31 mouse cellular contexts compared by ENCODE assay signal in the genomic region with DNA sequence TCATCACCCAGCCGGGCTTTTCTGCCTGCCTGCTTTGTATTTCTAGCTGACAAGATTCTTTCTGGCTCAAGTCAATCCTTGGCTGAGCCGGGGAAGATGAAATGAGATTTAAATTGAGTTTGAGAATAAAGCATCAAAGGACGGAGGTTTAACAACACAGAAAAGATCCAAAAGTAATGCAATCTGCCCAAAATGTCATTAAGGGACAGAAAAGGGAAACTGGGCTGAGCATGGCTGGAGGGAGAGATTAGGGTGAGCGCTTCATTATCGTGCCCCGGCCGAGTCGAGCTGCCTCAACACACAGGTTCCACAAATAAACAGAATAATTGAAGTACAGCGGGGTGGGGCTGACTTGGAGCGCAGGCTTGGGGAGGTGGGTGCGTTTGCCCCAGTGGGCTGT. TPM values are rescaled to one million over a fixed set of nuclear protein-coding genes. Genes with fewer than 3 reads are reported as not detected.
DNase-seq lines count a peak whose midpoint lies in the region; ATAC-seq and TF ChIP-seq lines count a peak whose summit lies in the region.
"Had no signal": no experiment of that assay in that cellular context is flagged by ENCODE, and none has a peak within 500 bp of the region (broad histone marks: within the 10 kb centered on the region; RNA-seq: fewer than 3 reads in every experiment).

No protein-coding gene starts in this region.

- H3K27ac ChIP-seq in forebrain, embryonic 12.5 days: 0 out of 2 replicates have a peak overlapping the region, but pooled peaks have one; percentile 31
- no peak overlapping the region for H3K27ac ChIP-seq in forebrain, embryonic 16.5 days (ENCODE audit: low read length)
- peak overlapping the region; percentile 63 for H3K27ac ChIP-seq in MEL (ENCODE audit: control insufficient read depth, low read depth, low read length)
- H3K27ac ChIP-seq in hindbrain, embryonic 15.5 days (replicated peaks): peak overlapping the region; percentile 65
- peak overlapping the region; percentile 53 for H3K27ac ChIP-seq in midbrain, embryonic 12.5 days (replicated peaks)
- H3K27ac ChIP-seq in intestine, postnatal 0 days (ENCODE audit: low read depth, low read length): no peak overlapping the region
- H3K27ac ChIP-seq: heart, adult 2 months; intestine, embryonic 15.5 days; liver, embryonic 13.5 days; neural tube, embryonic 12.5 days; stomach, postnatal 0 days had no signal

- H3K4me3 ChIP-seq in forebrain, embryonic 12.5 days (replicated peaks): no peak overlapping the region
- no peak overlapping the region for H3K4me3 ChIP-seq in forebrain, embryonic 16.5 days (replicated peaks; ENCODE audit: low read length)
- peak overlapping the region; percentile 48 to 68 for H3K4me3 ChIP-seq in MEL (ENCODE audit: control insufficient read depth in 1 of 2, insufficient read depth in 1 of 2, low read depth in 2 of 2, low read length in 2 of 2)
- H3K4me3 ChIP-seq in hindbrain, embryonic 15.5 days: no peak overlapping the region
- no peak overlapping the region for H3K4me3 ChIP-seq in midbrain, embryonic 12.5 days
- H3K4me3 ChIP-seq in intestine, postnatal 0 days (ENCODE audit: low read depth, low read length): no peak overlapping the region
- H3K4me3 ChIP-seq: heart, adult 2 months; intestine, embryonic 15.5 days; liver, embryonic 13.5 days; neural tube, embryonic 12.5 days had no signal

- no peaks in the 10 kb centered on the region for H3K36me3 ChIP-seq in forebrain, embryonic 12.5 days (replicated peaks)
- H3K36me3 ChIP-seq in forebrain, embryonic 16.5 days (ENCODE audit: control insufficient read depth, insufficient read depth): no peaks in the 10 kb centered on the region
- peaks cover 0 to 5% of the 10 kb centered on the region in 2 experiments; a peak in 2 of 4 replicates for H3K36me3 ChIP-seq in MEL (ENCODE audit: control insufficient read depth in 1 of 2, insufficient read depth in 2 of 2, low read length in 2 of 2)
- H3K36me3 ChIP-seq in hindbrain, embryonic 15.5 days: no peaks in the 10 kb centered on the region
- H3K36me3 ChIP-seq in midbrain, embryonic 12.5 days: no peaks in the 10 kb centered on the region
- H3K36me3 ChIP-seq in intestine, postnatal 0 days (ENCODE audit: control insufficient read depth, insufficient read depth): no peaks in the 10 kb centered on the region
- H3K36me3 ChIP-seq: intestine, embryonic 15.5 days; liver, embryonic 13.5 days; neural tube, embryonic 12.5 days had no signal

- WGBS in forebrain, embryonic 12.5 days: 19% methylated on average over 11 of the region's 11 CpGs
- 17% methylated on average over 11 of the region's 11 CpGs for WGBS in forebrain, embryonic 16.5 days
- WGBS in hindbrain, embryonic 15.5 days: 52% methylated on average over 11 of the region's 11 CpGs
- WGBS in midbrain, embryonic 12.5 days: 13% methylated on average over 11 of the region's 11 CpGs
- 40% methylated on average over 11 of the region's 11 CpGs for WGBS in intestine, postnatal 0 days

- TF ChIP-seq POLR2A in MEL (IDR thresholded peaks at IDR 0.05; ENCODE audit: control insufficient read depth in 1 of 2, insufficient read depth in 1 of 2, low read depth in 1 of 2, low read length in 2 of 2, poor library complexity in 1 of 2): peak in 1 of 2 experiments; percentile 37; a peak in 1 of 4 replicates

- no peak overlapping the region; the same call in 1 of the 2 replicates for H3K9ac ChIP-seq in forebrain, embryonic 12.5 days
- H3K9ac ChIP-seq in forebrain, embryonic 16.5 days (replicated peaks; ENCODE audit: low read depth, low read length): no peak overlapping the region
- peak overlapping the region; percentile 60 for H3K9ac ChIP-seq in MEL (ENCODE audit: control insufficient read depth, low read depth, low read length, poor library complexity, severe bottlenecking)
- H3K9ac ChIP-seq in hindbrain, embryonic 15.5 days: no peak overlapping the region
- H3K9ac ChIP-seq in midbrain, embryonic 12.5 days (replicated peaks): no peak overlapping the region
- no peak overlapping the region for H3K9ac ChIP-seq in intestine, postnatal 0 days (ENCODE audit: low read depth, low read length)
- H3K9ac ChIP-seq: intestine, embryonic 15.5 days; liver, embryonic 13.5 days; neural tube, embryonic 12.5 days had no signal

- peaks cover 31% of the 10 kb centered on the region for H3K27me3 ChIP-seq in forebrain, embryonic 12.5 days
- peaks cover 3% of the 10 kb centered on the region; the same call in 1 of the 2 replicates for H3K27me3 ChIP-seq in forebrain, embryonic 16.5 days (replicated peaks; ENCODE audit: control insufficient read depth, insufficient read depth, low read length)
- H3K27me3 ChIP-seq in MEL (ENCODE audit: control insufficient read depth in 1 of 2, insufficient read depth in 2 of 2, low read length in 2 of 2): no peaks in the 10 kb centered on the region; a peak in 1 of 4 replicates
- 0 out of 2 replicates have a peak, but pooled peaks cover 2% of the 10 kb centered on the region for H3K27me3 ChIP-seq in hindbrain, embryonic 15.5 days
- H3K27me3 ChIP-seq in midbrain, embryonic 12.5 days: peaks cover 29% of the 10 kb centered on the region
- H3K27me3 ChIP-seq in intestine, postnatal 0 days (replicated peaks; ENCODE audit: control insufficient read depth, insufficient read depth, low read length): no peaks in the 10 kb centered on the region

- TF ChIP-seq CTCF in MEL (IDR thresholded peaks at IDR 0.05 in 2 of 3, conservative IDR thresholded peaks at IDR 0.05 in 1 of 3; ENCODE audit: control insufficient read depth in 1 of 3, insufficient read depth in 1 of 3, low read depth in 2 of 3, low read length in 3 of 3, poor library complexity in 1 of 3, severe bottlenecking in 1 of 3): no peak
- TF ChIP-seq CTCF in intestine, postnatal 0 days (IDR thresholded peaks at IDR 0.05; ENCODE audit: low read depth): no peak

- no peak overlapping the region for H3K4me2 ChIP-seq in forebrain, embryonic 12.5 days
- no peak overlapping the region for H3K4me2 ChIP-seq in forebrain, embryonic 16.5 days (ENCODE audit: low read length)
- no peak overlapping the region for H3K4me2 ChIP-seq in hindbrain, embryonic 15.5 days
- H3K4me2 ChIP-seq in midbrain, embryonic 12.5 days (replicated peaks): no peak overlapping the region
- no peak overlapping the region for H3K4me2 ChIP-seq in intestine, postnatal 0 days (replicated peaks; ENCODE audit: low read depth)
- H3K4me2 ChIP-seq: intestine, embryonic 15.5 days; liver, embryonic 13.5 days; neural tube, embryonic 12.5 days had no signal

- peak; percentile 86 for DNase-seq in MEL (ENCODE audit: low read depth, low spot score)
- no peak for DNase-seq in adrenal gland, postnatal 36 days
- DNase-seq in layer of hippocampus, postnatal 36 days: no peak
- DNase-seq: adrenal gland, adult 8-10 months; cerebellum, adult 9-10 months; gastrocnemius, postnatal 36 days; heart, adult 2 months; heart, postnatal 36 days; kidney, postnatal 4 days; liver, embryonic 13.5 days; lung, adult 2 months; lung, postnatal 14 days; right cerebral cortex, postnatal 14 days; thymus, adult 2 months; thymus, postnatal 4 days had no signal

- peak; percentile 70 to 78 for TF ChIP-seq EP300 in MEL (IDR thresholded peaks at IDR 0.05; ENCODE audit: low read depth in 1 of 2, low read length in 2 of 2)

- no peaks in the 10 kb centered on the region for H3K9me3 ChIP-seq in forebrain, embryonic 12.5 days
- no peaks in the 10 kb centered on the region for H3K9me3 ChIP-seq in forebrain, embryonic 16.5 days (ENCODE audit: control insufficient read depth, low read length)
- H3K9me3 ChIP-seq in MEL (replicated peaks; ENCODE audit: insufficient read depth, low read length): no peaks in the 10 kb centered on the region
- no peaks in the 10 kb centered on the region for H3K9me3 ChIP-seq in hindbrain, embryonic 15.5 days
- H3K9me3 ChIP-seq in midbrain, embryonic 12.5 days: no peaks in the 10 kb centered on the region
- no peaks in the 10 kb centered on the region for H3K9me3 ChIP-seq in intestine, postnatal 0 days (ENCODE audit: control insufficient read depth)
- H3K9me3 ChIP-seq: intestine, embryonic 15.5 days; neural tube, embryonic 12.5 days had no signal

- no peaks in the 10 kb centered on the region for H3K79me2 ChIP-seq in MEL (ENCODE audit: control insufficient read depth, insufficient read depth, low read length, poor library complexity)

- no peak for ATAC-seq in forebrain, embryonic 12.5 days (ENCODE audit: low FRiP score)
- no peak for ATAC-seq in forebrain, embryonic 16.5 days
- ATAC-seq in hindbrain, embryonic 15.5 days (ENCODE audit: low FRiP score, low read depth): no peak
- ATAC-seq in midbrain, embryonic 12.5 days (ENCODE audit: low FRiP score, low read depth): no peak
- no peak for ATAC-seq in intestine, postnatal 0 days
- ATAC-seq: activated CD4-positive, CD25-positive, alpha-beta regulatory T cell, adult 4 months; intestine, embryonic 15.5 days had no signal

- TF ChIP-seq RAD21 in MEL (IDR thresholded peaks at IDR 0.05; ENCODE audit: low read depth, low read length): no peak

- H3K4me1 ChIP-seq in forebrain, embryonic 12.5 days: peaks cover 27% of the 10 kb centered on the region
- H3K4me1 ChIP-seq in forebrain, embryonic 16.5 days (replicated peaks; ENCODE audit: control insufficient read depth, insufficient read depth, low read length): peaks cover 3% of the 10 kb centered on the region; the same call in 1 of the 2 replicates
- peaks cover 0 to 9% of the 10 kb centered on the region in 2 experiments; a peak in 1 of 4 replicates for H3K4me1 ChIP-seq in MEL (ENCODE audit: control insufficient read depth in 1 of 2, insufficient read depth in 2 of 2, low read length in 2 of 2)
- peaks cover 8% of the 10 kb centered on the region for H3K4me1 ChIP-seq in hindbrain, embryonic 15.5 days (replicated peaks)
- H3K4me1 ChIP-seq in midbrain, embryonic 12.5 days: peaks cover 19% of the 10 kb centered on the region
- H3K4me1 ChIP-seq in intestine, postnatal 0 days (replicated peaks; ENCODE audit: control insufficient read depth, insufficient read depth, low read length): 0 out of 2 replicates have a peak, but pooled peaks cover 10% of the 10 kb centered on the region

RNA-seq across cellular contexts. Expression of a gene that starts 3.9 kb away (rescaled TPM):
- 2.7 and 4.8 TPM in 2 replicates for polyA plus RNA-seq in forebrain, embryonic 12.5 days (2016; fragmentation: Nextera tagmentation; extraction: Ambion mirVana)
- polyA plus RNA-seq in forebrain, embryonic 16.5 days (2015; fragmentation: Nextera tagmentation; extraction: Ambion mirVana): 5.0 and 6.2 TPM in 2 replicates
- total RNA-seq in MEL (2012; rRNA removed): not detected in 2 replicates
- under 1 TPM in 1 of 2 experiments, not detected in 1; 0.08 TPM for polyA plus RNA-seq in MEL (2012; ENCODE audit: insufficient read depth in 1 of 2, insufficient read length in 2 of 2, low read depth in 1 of 2, low replicate concordance in 2 of 2, missing spikeins in 1 of 2)
- polyA plus RNA-seq in hindbrain, embryonic 15.5 days (2015; fragmentation: Nextera tagmentation; extraction: Ambion mirVana): 5.6 and 6.9 TPM in 2 replicates
- 4.8 and 6.8 TPM in 2 replicates for polyA plus RNA-seq in midbrain, embryonic 12.5 days (2016; fragmentation: Nextera tagmentation; extraction: Ambion mirVana)
- 1 to 10 TPM; 1.7 TPM for total RNA-seq in adrenal gland, postnatal 36 days (2021)
- total RNA-seq in layer of hippocampus, postnatal 36 days (2021): 1 to 10 TPM in 1 of 2 experiments, under 1 TPM in 1; 0.77 to 1.3 TPM
- polyA plus RNA-seq in intestine, postnatal 0 days (2015; fragmentation: Nextera tagmentation; extraction: Ambion mirVana): 3.6 and 4.6 TPM in 2 replicates

RNA-seq across cellular contexts. Expression of a gene that starts 16.9 kb away (rescaled TPM):
- 138 and 144 TPM in 2 replicates for polyA plus RNA-seq in forebrain, embryonic 12.5 days (2016; fragmentation: Nextera tagmentation; extraction: Ambion mirVana)
- polyA plus RNA-seq in forebrain, embryonic 16.5 days (2015; fragmentation: Nextera tagmentation; extraction: Ambion mirVana): 128 and 138 TPM in 2 replicates
- total RNA-seq in MEL (2012; rRNA removed): 35.1 and 35.8 TPM in 2 replicates
- polyA plus RNA-seq in MEL (2012; ENCODE audit: insufficient read depth in 1 of 2, insufficient read length in 2 of 2, low read depth in 1 of 2, low replicate concordance in 2 of 2, missing spikeins in 1 of 2): 10 to 100 TPM; 61.0 to 76.6 TPM
- 95.1 and 99.3 TPM in 2 replicates for polyA plus RNA-seq in hindbrain, embryonic 15.5 days (2015; fragmentation: Nextera tagmentation; extraction: Ambion mirVana)
- polyA plus RNA-seq in midbrain, embryonic 12.5 days (2016; fragmentation: Nextera tagmentation; extraction: Ambion mirVana): 141 and 148 TPM in 2 replicates
- 10 to 100 TPM; 28.9 to 36.0 TPM for total RNA-seq in adrenal gland, postnatal 36 days (2021)
- 10 to 100 TPM; 56.8 to 66.3 TPM for total RNA-seq in layer of hippocampus, postnatal 36 days (2021)
- polyA plus RNA-seq in intestine, postnatal 0 days (2015; fragmentation: Nextera tagmentation; extraction: Ambion mirVana): 11.9 and 13.9 TPM in 2 replicates

RNA-seq across cellular contexts. Expression of a gene that starts 39.0 kb away (rescaled TPM):
- not detected in 2 replicates for polyA plus RNA-seq in forebrain, embryonic 12.5 days (2016; fragmentation: Nextera tagmentation; extraction: Ambion mirVana)
- polyA plus RNA-seq in forebrain, embryonic 16.5 days (2015; fragmentation: Nextera tagmentation; extraction: Ambion mirVana): not detected in 2 replicates
- total RNA-seq in MEL (2012; rRNA removed): not detected in 2 replicates
- not detected for polyA plus RNA-seq in MEL (2012; ENCODE audit: insufficient read depth in 1 of 2, insufficient read length in 2 of 2, low read depth in 1 of 2, low replicate concordance in 2 of 2, missing spikeins in 1 of 2)
- polyA plus RNA-seq in hindbrain, embryonic 15.5 days (2015; fragmentation: Nextera tagmentation; extraction: Ambion mirVana): not detected in 2 replicates
- not detected in 2 replicates for polyA plus RNA-seq in midbrain, embryonic 12.5 days (2016; fragmentation: Nextera tagmentation; extraction: Ambion mirVana)
- total RNA-seq in adrenal gland, postnatal 36 days (2021): not detected
- total RNA-seq in layer of hippocampus, postnatal 36 days (2021): not detected
- polyA plus RNA-seq in intestine, postnatal 0 days (2015; fragmentation: Nextera tagmentation; extraction: Ambion mirVana): not detected in 2 replicates
- total RNA-seq: adrenal gland, adult 8-10 months; ES-E14; gastrocnemius, postnatal 36 days; heart, adult 2 months; heart, postnatal 36 days; left cerebral cortex, adult 18-20 months; left cerebral cortex, postnatal 36 days; megakaryocyte, adult 5-6 weeks had no signal
- polyA plus RNA-seq: activated CD4-positive, CD25-positive, alpha-beta regulatory T cell, adult 4 months; heart, adult 2 months; heart, embryonic 14.5 days; intestine, embryonic 15.5 days; kidney, embryonic 14.5 days; limb, embryonic 14.5 days; liver, embryonic 13.5 days; lung, adult 2 months; neural tube, embryonic 12.5 days; stomach, postnatal 0 days; thymus, adult 2 months had no signal

Comparison
In these comparisons a context has a peak if more than half of its experiments do, and no peak if none do; other contexts are left out.
1. H3K27ac ChIP-seq: peak in forebrain, embryonic 12.5 days (single experiment), MEL (single experiment), hindbrain, embryonic 15.5 days (single experiment) and midbrain, embryonic 12.5 days (single experiment); none in forebrain, embryonic 16.5 days (single experiment) and intestine, postnatal 0 days (single experiment).
2. H3K4me3 ChIP-seq: peak in MEL (2 of 2); none in forebrain, embryonic 12.5 days (single experiment), forebrain, embryonic 16.5 days (single experiment), hindbrain, embryonic 15.5 days (single experiment), midbrain, embryonic 12.5 days (single experiment) and intestine, postnatal 0 days (single experiment).